Mouse (Mus musculus) gastrocnemius, postnatal 4 days (tissue): ENCODE results near the gene Mylk2. TPM values are rescaled to one million over a fixed set of nuclear protein-coding genes. Genes with fewer than 3 reads are reported as not detected.

Source experiments
- DNase-seq, 2 experiments: peaks; one replicate each; pipeline ENCODE4 v3.0.0; 2021 to 2022; ENCODE audit warnings: low spot score in 2 of 2, mixed read lengths in 2 of 2
- long read RNA-seq, 2 experiments: library from polyadenylated mRNA; stranded (forward); transcript quantifications; one replicate each; pipeline ENCODE4 v2.0.0; 2021
- total RNA-seq, 2 experiments: library from RNA; stranded (reverse); gene quantifications; 2 replicates each; pipeline ENCODE4 v1.2.3; 2021

Gene Mylk2
- 100 to 1,000 TPM in 1 of 2 experiments, 10 to 100 TPM in 1; 95.7 to 138 TPM for total RNA-seq
- long read RNA-seq, experiment 1, transcript Mylk2-201 (12 exons, 2,951 nt): major isoform, 10 of 16 reads
- long read RNA-seq, experiment 1, partial matches to known transcripts: 3 of 16 reads
- long read RNA-seq, experiment 1, other reads (novel, unspliced or antisense): 3 of 16 reads
- long read RNA-seq, experiment 2, transcript Mylk2-201 (12 exons, 2,951 nt): major isoform, 18 of 26 reads
- long read RNA-seq, experiment 2, partial matches to known transcripts: 2 of 26 reads
- long read RNA-seq, experiment 2, other reads (novel, unspliced or antisense): 6 of 26 reads

DNA sequence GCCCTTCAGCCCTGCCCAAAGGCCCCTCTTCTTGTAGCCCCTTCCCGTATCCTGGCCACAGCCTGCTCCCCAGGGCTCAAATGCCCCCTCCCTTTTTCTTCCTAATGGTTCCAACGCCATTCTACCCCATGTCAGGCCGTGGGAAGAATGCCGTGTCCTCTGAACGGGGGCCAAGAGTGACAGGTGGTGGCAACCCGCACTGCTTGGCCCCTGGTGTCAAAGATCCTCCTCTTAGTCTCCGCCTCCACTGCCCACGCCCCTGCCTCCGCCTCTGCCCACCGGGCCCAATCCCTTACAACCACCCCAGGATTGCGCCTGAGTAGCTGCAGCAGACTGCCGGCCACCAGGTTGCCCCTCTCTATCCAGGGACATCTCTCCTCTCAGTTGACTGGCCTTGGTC is at the start of gene Mylk2:
Gene Mylk2, plus strand, starts transcription at position 322 of the 400 bp plus-strand sequence.
- DNase-seq: peak in 1 of 2 experiments; percentile 65

DNA sequence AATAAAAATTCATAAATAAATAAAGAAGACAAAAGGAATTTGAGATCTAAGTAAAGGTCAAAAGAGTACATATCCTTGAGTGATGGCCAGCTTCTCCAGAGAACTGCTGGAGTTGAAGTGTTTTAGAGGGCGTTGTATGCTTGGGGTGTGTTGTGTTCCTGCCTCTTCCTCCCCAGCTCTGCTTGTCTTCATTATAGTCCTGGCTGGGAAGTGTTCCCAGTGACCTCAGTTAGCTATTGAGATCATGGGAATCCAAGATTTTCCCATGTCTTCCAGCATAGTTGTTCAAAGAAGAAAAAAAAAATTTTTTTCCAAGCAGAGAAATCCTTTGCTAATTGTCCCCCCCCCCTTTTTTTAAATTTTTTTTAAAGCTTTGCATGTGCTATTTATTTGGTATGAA is 49.3 kb upstream of the Mylk2 start:
- peak in 1 of 2 experiments; percentile 15 for DNase-seq

DNA sequence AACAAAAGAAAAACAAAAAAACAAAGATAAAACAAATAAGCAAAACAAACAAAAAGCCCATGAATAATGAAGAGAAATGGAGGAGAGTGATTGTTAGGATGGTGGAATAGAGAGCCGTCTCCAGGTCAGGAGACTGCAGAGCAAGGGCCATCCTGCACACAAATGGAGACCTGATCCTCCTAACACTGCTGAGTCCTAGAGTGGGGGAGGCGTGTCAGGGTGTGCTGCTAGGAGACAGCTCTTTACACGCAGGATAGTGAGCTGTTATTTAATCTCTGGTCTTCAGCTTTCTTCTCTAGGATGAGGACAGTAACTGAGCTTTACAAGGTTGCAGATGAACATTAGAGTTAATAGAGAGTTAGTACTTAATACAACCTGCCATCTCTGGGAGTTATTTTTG is 48.5 kb upstream of the Mylk2 start:
- no peak for DNase-seq

DNA sequence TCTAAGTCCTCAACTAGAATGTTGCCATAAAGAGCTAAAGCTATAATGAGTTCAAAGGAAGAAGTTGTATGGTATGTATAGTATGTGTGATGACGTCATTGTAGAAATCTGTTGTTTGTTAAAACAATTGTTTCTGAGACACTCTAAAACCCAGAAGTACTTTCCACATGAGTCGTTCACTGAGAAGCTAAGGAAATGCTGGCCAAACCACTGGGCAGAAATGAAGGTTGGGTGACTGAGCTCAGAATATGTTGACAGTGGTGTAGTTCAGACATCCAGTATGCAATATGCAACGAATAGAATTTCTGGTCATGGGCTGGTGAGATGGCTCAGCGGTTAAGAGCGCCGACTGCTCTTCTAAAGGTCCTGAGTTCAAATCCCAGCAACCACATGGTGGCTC is 47.8 kb upstream of the Mylk2 start:
- DNase-seq: no peak

GRCm38 (mm10) chr2:152878239-152878638 is 32.9 kb upstream of the Mylk2 start:
- no peak for DNase-seq

GRCm38 (mm10) chr2:152880898-152881297 is 30.3 kb upstream of the Mylk2 start:
- DNase-seq: no peak

GRCm38 (mm10) chr2:152884101-152884645 is 27.0 kb upstream of the Mylk2 start:
- DNase-seq: no peak

- DNase-seq: no peak
Observed at GRCm38 (mm10) chr2:152887230-152887629, 23.9 kb upstream of the Mylk2 start.

- DNase-seq: no peak
Observed at GRCm38 (mm10) chr2:152888774-152889173, 22.4 kb upstream of the Mylk2 start.

DNA sequence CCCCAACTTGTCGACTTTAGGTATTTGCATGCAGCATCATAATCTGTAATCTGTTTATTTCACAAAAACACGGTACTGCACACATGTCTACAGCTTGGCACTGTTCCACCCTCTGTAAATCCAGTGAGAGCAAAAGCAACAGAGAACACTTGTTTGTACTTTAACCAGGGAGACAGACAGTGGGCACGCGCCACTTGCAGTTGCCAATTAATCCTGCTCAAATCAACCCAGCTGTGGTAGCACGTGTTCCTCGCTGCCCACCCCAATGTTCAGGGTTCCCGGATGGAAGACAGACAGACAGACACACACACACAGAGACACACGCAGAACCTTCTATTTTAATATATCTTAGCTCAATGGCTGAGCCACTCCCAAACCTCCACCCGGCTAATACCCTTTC is 15.3 kb upstream of the Mylk2 start:
- no peak for DNase-seq

- no peak for DNase-seq
Observed at GRCm38 (mm10) chr2:152896926-152897325, 14.2 kb upstream of the Mylk2 start.

DNA sequence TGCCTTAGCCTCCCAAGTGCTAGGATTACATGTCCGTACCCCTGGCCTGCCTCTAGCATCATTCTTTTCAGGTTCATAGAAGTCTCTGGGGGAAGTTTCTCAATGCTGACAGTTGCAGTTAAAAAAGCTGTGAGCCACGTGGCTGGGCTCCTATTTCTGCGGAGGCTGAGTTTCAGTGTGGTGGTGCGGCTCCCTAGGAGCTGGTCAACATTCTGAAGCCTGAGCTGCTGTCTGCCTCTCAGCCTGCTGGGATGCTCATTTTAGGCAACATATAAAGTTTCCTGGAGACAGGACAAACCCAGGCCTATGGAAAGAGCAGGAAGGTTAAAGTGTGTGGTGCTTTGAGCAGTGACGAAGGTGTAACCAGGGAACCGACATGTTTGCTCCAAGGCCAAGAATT is 12.1 kb upstream of the Mylk2 start:
- no peak for DNase-seq

- DNase-seq: no peak
Observed at GRCm38 (mm10) chr2:152901296-152901695, 9.9 kb upstream of the Mylk2 start.

DNA sequence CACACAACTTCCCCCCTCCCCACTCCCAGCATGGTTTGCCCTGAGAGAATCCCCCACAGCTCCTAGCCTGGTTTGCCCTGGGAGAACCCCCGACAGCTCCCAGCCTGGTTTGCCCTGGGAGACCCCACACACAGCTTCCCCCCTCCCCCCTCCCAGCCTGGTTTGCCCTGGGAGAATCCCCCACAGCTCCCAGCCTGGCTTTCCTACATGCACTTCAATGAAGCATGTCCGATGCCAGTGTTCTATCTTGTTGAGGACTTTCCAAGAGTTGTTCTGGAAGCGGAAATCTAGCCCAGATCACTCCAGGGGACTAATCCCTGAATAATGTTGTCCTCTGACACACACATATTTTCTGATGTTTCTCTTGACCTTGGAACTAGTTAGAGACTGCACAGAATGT is 8.5 kb upstream of the Mylk2 start:
- no peak for DNase-seq

DNA sequence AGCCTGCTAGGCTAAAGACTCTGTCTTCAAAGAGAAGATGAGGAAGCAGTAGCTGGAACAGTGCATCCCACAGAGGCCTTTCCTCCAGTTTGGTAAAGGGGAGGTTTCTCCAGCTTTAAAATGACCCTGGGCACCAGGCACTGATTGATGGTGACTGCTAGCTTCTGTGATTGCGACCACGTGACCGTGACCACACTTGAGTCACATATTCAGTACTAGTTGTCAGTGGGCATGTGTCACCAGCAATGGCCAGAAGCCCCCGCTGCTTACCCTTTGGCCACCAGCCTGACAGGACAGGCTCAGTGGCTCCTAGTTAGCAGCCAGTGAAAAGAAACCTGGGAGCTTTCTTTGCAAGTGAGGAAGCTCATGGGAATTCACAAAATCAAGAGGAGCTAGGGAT is 7.6 kb upstream of the Mylk2 start:
- DNase-seq: no peak

DNA sequence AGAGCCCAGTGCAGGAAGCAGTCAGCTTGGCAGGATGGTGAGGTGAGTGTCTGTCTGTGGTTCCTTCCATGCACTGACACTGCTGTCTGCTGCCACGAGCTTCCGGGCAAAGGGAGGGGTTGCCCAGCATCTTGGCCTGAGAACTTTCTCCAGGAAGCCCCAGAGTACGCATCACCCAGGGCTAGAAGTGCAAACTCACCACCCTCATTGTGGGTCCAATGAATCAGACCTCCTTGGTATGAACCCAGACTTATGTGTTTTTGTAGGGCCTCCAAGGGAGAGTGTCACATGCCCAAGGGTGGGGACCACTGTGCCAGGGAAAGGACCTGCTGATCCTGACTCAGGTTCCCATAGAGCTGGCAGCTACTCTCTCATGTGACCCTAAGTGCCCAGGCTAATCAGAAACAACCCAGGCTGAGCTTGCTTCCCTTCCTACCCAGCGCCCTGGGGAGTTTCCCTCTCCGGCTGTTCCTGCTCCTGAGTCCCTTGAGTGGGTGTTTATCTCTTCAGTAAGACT is 7.0 kb upstream of the Mylk2 start:
- DNase-seq: no peak

DNA sequence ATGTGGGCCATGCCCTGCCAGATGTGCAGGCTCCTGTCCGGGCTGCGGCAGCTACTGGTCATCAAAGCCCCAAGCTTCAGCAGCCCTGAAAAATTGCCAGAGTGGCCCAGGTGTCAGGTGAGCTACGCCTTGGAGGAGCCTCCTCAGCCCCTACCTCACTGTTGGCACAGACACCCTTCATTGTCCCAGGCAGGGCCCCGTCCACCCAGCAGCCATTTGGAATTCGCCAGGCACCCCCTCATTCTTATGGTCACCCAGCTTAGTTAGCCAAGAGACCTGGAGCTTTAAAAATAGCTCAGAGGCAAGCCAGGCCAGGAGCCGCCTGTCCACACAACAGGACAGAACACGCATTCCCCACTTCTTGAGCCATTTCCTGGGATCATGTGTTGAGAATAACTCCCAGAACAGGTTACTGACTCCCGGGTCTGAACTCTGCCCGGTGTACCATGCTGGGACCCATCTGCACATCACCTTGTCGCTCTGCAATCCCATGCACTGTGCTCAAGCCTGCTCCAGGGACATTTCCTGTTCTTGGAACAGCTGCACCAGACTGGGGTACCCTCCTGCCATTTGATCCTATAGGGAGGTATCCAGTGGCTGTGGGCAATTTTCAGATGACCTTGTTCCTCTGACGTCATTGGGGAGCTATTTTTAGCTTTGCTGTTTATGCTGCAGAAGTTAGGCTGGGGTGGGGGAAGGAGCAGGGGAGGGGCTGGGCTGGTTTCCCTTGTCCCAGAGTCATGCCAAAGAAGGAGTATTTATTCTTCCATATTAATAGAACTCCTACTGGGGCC is 5.9 kb upstream of the Mylk2 start:
- no peak for DNase-seq

GRCm38 (mm10) chr2:152906274-152907037 is 4.7 kb upstream of the Mylk2 start:
- no peak for DNase-seq

GRCm38 (mm10) chr2:152907114-152907943 is 3.8 kb upstream of the Mylk2 start:
- no peak for DNase-seq

DNA sequence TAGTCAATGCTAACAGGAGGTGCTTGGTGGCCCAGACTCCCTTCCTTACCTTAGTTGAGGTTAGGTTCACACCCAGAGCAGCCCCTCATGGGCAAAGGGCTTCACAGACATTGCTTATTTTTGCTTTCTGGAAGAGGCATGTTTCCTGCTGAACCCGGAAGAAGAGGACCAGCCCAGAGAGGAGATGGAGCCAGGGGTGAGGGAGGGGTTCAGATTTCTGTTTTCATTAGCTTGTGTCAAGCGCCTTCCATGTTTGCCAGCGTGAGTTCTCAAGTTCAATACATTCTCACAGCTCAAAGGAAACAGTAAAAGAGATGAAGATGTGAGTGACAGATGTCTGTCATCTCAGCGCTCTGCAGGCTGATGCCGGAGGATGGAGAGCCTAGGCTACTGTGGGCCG is 1.3 kb upstream of the Mylk2 start:
- DNase-seq: no peak
